Mouse (Mus musculus): ENCODE measurements around the gene Kcne2. TPM values are rescaled to one million over a fixed set of nuclear protein-coding genes. Genes with fewer than 3 reads are reported as not detected.
A peak's percentile ranks its signal among the peaks of the same experiment; 100 is the strongest.

Gene Kcne2
- polyA plus RNA-seq, 1 experiment from 2014 or later: 13.1 TPM

GRCm38 (mm10) chr16:92319353-92320109 is 27.3 kb downstream of the Kcne2 start:
- Histone ChIP-seq H3K36me3 (0 out of 2 replicates have a peak, but pooled peaks cover 5% of the 10 kb centered on the region), H3K9me3 (no peaks in the 10 kb centered on the region), H3K27me3 (ENCODE audit: insufficient read depth, poor library complexity, severe bottlenecking) (no peaks in the 10 kb centered on the region), H3K27ac (no peak overlapping the region), H3K4me1 (replicated peaks) (peaks cover 25% of the 10 kb centered on the region), H3K4me3 (no peak overlapping the region)
- WGBS: 67% methylated on average over 20 of the region's 20 CpGs
- peak; percentile 48 for DNase-seq (ENCODE audit: low spot score)

- 91% methylated on average over 3 of the region's 3 CpGs for WGBS
- Histone ChIP-seq H3K4me3 (no peak overlapping the region), H3K27ac (no peak overlapping the region), H3K9me3 (no peaks in the 10 kb centered on the region), H3K36me3 (0 out of 2 replicates have a peak, but pooled peaks cover 5% of the 10 kb centered on the region), H3K4me1 (replicated peaks) (peaks cover 32% of the 10 kb centered on the region), H3K27me3 (ENCODE audit: insufficient read depth, poor library complexity, severe bottlenecking) (no peaks in the 10 kb centered on the region)
- DNase-seq (ENCODE audit: low spot score): no peak
Measured at GRCm38 (mm10) chr16:92320361-92320760, 28.2 kb downstream of the Kcne2 start.

- H3K27ac ChIP-seq: no peak within 1 kb of the TSS
- H3K36me3 ChIP-seq: 0 out of 2 replicates have a peak, but pooled peaks cover 5% of the 10 kb centered on the region
- H3K9me3 ChIP-seq: no peaks in the 10 kb centered on the region
- no peak within 1 kb of the TSS for H3K4me3 ChIP-seq
- no peaks in the 10 kb centered on the region for H3K27me3 ChIP-seq (ENCODE audit: insufficient read depth, poor library complexity, severe bottlenecking)
- peaks cover 38% of the 10 kb centered on the region for H3K4me1 ChIP-seq (replicated peaks)
- DNase-seq (ENCODE audit: low spot score): no peak
- WGBS: 90% methylated on average over 8 of the region's 8 CpGs
Measured at GRCm38 (mm10) chr16:92321341-92321740, 29.2 kb downstream of the Kcne2 start, which contains the start of gene Fam243. Gene Fam243, minus strand, starts transcription at chr16:92321441.

GRCm38 (mm10) chr16:92324309-92325061 is 32.3 kb downstream of the Kcne2 start:
- peaks cover 7% of the 10 kb centered on the region; the same call in 1 of the 2 replicates for H3K27me3 ChIP-seq (ENCODE audit: insufficient read depth, poor library complexity, severe bottlenecking)
- H3K9me3 ChIP-seq: no peaks in the 10 kb centered on the region
- no peaks in the 10 kb centered on the region for H3K36me3 ChIP-seq
- H3K27ac ChIP-seq: peak overlapping the region; percentile 57
- peaks cover 34% of the 10 kb centered on the region for H3K4me1 ChIP-seq (replicated peaks)
- 33% methylated on average over 7 of the region's 7 CpGs for WGBS
- no peak overlapping the region for H3K4me3 ChIP-seq
- DNase-seq (ENCODE audit: low spot score): no peak

GRCm38 (mm10) chr16:92325062-92325406 is 32.8 kb downstream of the Kcne2 start:
- Histone ChIP-seq H3K27me3 (ENCODE audit: insufficient read depth, poor library complexity, severe bottlenecking) (peaks cover 7% of the 10 kb centered on the region; the same call in 1 of the 2 replicates), H3K9me3 (no peaks in the 10 kb centered on the region), H3K4me1 (replicated peaks) (peaks cover 34% of the 10 kb centered on the region), H3K36me3 (no peaks in the 10 kb centered on the region), H3K27ac (peak overlapping the region; percentile 57), H3K4me3 (no peak overlapping the region)
- DNase-seq (ENCODE audit: low spot score): peak; percentile 28
- WGBS: 31% methylated on average over 1 of the region's 1 CpGs

- Histone ChIP-seq H3K9me3 (no peaks in the 10 kb centered on the region), H3K27ac (no peak overlapping the region), H3K4me1 (replicated peaks) (peaks cover 45% of the 10 kb centered on the region), H3K27me3 (ENCODE audit: insufficient read depth, poor library complexity, severe bottlenecking) (peaks cover 7% of the 10 kb centered on the region; the same call in 1 of the 2 replicates), H3K36me3 (no peaks in the 10 kb centered on the region), H3K4me3 (no peak overlapping the region)
- DNase-seq (ENCODE audit: low spot score): no peak
- 93% methylated on average over 10 of the region's 10 CpGs for WGBS
Measured at GRCm38 (mm10) chr16:92327911-92328310, 35.7 kb downstream of the Kcne2 start.

- Histone ChIP-seq H3K36me3 (no peaks in the 10 kb centered on the region), H3K27me3 (ENCODE audit: insufficient read depth, poor library complexity, severe bottlenecking) (peaks cover 18% of the 10 kb centered on the region; the same call in 1 of the 2 replicates), H3K4me3 (no peak overlapping the region), H3K9me3 (no peaks in the 10 kb centered on the region), H3K4me1 (replicated peaks) (peaks cover 30% of the 10 kb centered on the region), H3K27ac (0 out of 2 replicates have a peak overlapping the region, but pooled peaks have one; percentile 40)
- WGBS: 82% methylated on average over 5 of the region's 5 CpGs
- DNase-seq (ENCODE audit: low spot score): no peak
Measured at GRCm38 (mm10) chr16:92330966-92331365, 38.8 kb downstream of the Kcne2 start.

- peaks cover 11% of the 10 kb centered on the region; the same call in 1 of the 2 replicates for H3K27me3 ChIP-seq (ENCODE audit: insufficient read depth, poor library complexity, severe bottlenecking)
- H3K4me1 ChIP-seq (replicated peaks): peaks cover 30% of the 10 kb centered on the region
- no peaks in the 10 kb centered on the region for H3K36me3 ChIP-seq
- H3K27ac ChIP-seq: 0 out of 2 replicates have a peak overlapping the region, but pooled peaks have one; percentile 23
- WGBS: 64% methylated on average over 9 of the region's 9 CpGs
- DNase-seq (ENCODE audit: low spot score): no peak
- no peak overlapping the region for H3K4me3 ChIP-seq
- H3K9me3 ChIP-seq: no peaks in the 10 kb centered on the region
Measured at GRCm38 (mm10) chr16:92334600-92334999, 42.4 kb downstream of the Kcne2 start.

- Histone ChIP-seq H3K36me3 (no peaks in the 10 kb centered on the region), H3K4me3 (no peak overlapping the region), H3K27ac (no peak overlapping the region; the same call in 1 of the 2 replicates), H3K4me1 (replicated peaks) (peaks cover 37% of the 10 kb centered on the region), H3K9me3 (no peaks in the 10 kb centered on the region), H3K27me3 (ENCODE audit: insufficient read depth, poor library complexity, severe bottlenecking) (peaks cover 11% of the 10 kb centered on the region; the same call in 1 of the 2 replicates)
- WGBS: 9% methylated on average over 9 of the region's 9 CpGs
- peak; percentile 88 for DNase-seq (ENCODE audit: low spot score)
Measured at GRCm38 (mm10) chr16:92336280-92336679, 44.1 kb downstream of the Kcne2 start.

- peak; percentile 79 for DNase-seq (ENCODE audit: low spot score)
- no peaks in the 10 kb centered on the region for H3K9me3 ChIP-seq
- H3K27me3 ChIP-seq (ENCODE audit: insufficient read depth, poor library complexity, severe bottlenecking): peaks cover under 1% of the 10 kb centered on the region; the same call in 1 of the 2 replicates
- H3K4me1 ChIP-seq (replicated peaks): peaks cover 33% of the 10 kb centered on the region
- H3K4me3 ChIP-seq: peak overlapping the region; percentile 42
- WGBS: 27% methylated on average over 27 of the region's 27 CpGs
- H3K27ac ChIP-seq: peak overlapping the region; percentile 66
- H3K36me3 ChIP-seq: no peaks in the 10 kb centered on the region
Measured at GRCm38 (mm10) chr16:92340612-92341511, 48.7 kb downstream of the Kcne2 start.

GRCm38 (mm10) chr16:92345177-92345576 is 53.0 kb downstream of the Kcne2 start:
- no peak for DNase-seq (ENCODE audit: low spot score)
- no peaks in the 10 kb centered on the region for H3K36me3 ChIP-seq
- peaks cover 39% of the 10 kb centered on the region for H3K4me1 ChIP-seq (replicated peaks)
- no peak overlapping the region for H3K4me3 ChIP-seq
- WGBS: 57% methylated on average over 11 of the region's 11 CpGs
- peak overlapping the region; percentile 86 for H3K27ac ChIP-seq
- H3K9me3 ChIP-seq: no peaks in the 10 kb centered on the region
- no peaks in the 10 kb centered on the region for H3K27me3 ChIP-seq (ENCODE audit: insufficient read depth, poor library complexity, severe bottlenecking)

GRCm38 (mm10) chr16:92346297-92346916 is 54.2 kb downstream of the Kcne2 start:
- peak overlapping the region; percentile 86 for H3K27ac ChIP-seq

More at GRCm38 (mm10) chr16:92346297-92346916, 54.2 kb downstream of the Kcne2 start:
- peak overlapping the region; percentile 23; the same call in 1 of the 2 replicates for H3K4me3 ChIP-seq
- no peaks in the 10 kb centered on the region for H3K9me3 ChIP-seq
- no peaks in the 10 kb centered on the region for H3K36me3 ChIP-seq
- WGBS: 50% methylated on average over 13 of the region's 13 CpGs
- no peaks in the 10 kb centered on the region for H3K27me3 ChIP-seq (ENCODE audit: insufficient read depth, poor library complexity, severe bottlenecking)
- H3K4me1 ChIP-seq (replicated peaks): peaks cover 26% of the 10 kb centered on the region
- DNase-seq (ENCODE audit: low spot score): peak; percentile 84
